Mouse (Mus musculus) stomach, postnatal 0 days (tissue): ENCODE results near the gene Tnfsf13.

Experiments
- CTCF ChIP-seq: IDR thresholded peaks from 2 replicates; pipeline ENCODE4 v1.5.1; 2016; ENCODE audit warnings: antibody characterized with exemption, low read depth, mild to moderate bottlenecking, moderate library complexity
- EP300 ChIP-seq: optimal IDR thresholded peaks from 2 replicates; pipeline ENCODE3; 2016; ENCODE audit warnings: antibody characterized with exemption

GRCm38 (mm10) chr11:69680136-69680855, 5.3 kb downstream of the Tnfsf13 start:
- TF ChIP-seq CTCF (no peak), EP300 (no peak)
